Mouse (Mus musculus) right cerebral cortex, adult 18-20 months (tissue): ENCODE measurements around the gene Ddx19a.
"Not testable (repeated sequence)": the region's sequence is repeated elsewhere in the genome, so short reads cannot be mapped to it uniquely, and the experiment has no call there.

Experiments
- DNase-seq: peaks from one replicate; pipeline ENCODE4 v3.0.0; 2022; ENCODE audit warnings: mixed read lengths

Ddx19a gene

DNA sequence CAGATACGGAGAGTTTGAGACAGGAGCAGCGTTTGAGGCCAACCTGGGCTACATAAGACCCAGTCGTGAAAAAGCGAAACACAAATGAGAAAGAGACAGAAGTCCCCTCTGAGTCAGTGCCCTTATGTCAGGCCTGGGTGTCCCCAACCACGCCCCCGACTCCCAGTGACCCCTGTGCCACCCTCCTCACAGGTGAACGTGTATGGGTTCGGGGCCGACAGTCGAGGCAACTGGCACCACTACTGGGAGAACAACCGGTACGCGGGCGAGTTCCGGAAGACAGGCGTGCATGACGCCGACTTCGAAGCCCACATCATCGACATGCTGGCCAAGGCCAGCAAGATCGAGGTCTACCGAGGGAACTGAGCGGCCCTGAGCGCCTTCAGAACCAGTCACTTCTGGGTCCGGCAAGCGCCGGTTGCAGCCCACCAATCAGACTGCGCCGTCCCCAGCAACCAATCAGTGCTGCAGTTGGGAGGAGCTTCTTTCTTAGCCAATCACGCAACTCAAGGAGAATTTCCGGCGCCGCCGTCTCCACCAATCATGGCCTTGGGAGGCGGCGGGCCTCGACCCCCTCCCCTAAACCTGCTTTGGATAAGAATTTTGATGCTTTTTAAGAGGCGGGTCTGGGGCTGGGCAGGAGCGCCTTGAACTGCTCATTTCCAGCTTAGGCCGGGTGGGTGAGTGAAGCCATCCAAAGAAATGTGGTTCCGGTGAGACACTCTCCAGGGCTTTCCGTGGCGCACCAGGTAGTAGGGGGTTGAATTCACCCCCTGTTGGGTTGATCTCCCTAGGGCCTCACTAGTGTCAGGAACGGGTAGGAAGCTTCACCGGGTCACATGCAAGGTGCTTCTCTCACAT is 27.5 kb downstream of the Ddx19a start:
- DNase-seq: peak; percentile 95

GRCm38 (mm10) chr8:110967326-110967725 is 30.3 kb downstream of the Ddx19a start:
- DNase-seq: peak; percentile 37

DNA sequence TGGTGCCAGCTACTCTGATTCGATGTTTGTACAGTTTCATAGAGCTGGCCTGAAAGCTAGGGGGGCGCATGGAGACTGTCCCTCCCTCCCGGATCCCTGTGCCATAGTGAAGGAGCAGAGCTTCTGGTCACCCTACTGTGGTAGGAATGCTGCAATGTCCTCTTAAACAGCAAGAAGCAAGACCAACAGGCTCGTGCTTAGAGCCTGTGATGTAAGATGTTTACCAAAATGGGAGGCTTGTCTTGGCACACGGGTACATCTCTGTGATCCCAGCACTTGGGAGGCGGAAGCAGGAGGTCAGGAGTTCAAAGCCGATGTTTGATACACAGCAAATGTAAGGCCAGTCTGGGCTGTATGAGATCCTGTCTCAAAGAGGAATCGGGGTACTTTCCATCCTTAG is 31.0 kb downstream of the Ddx19a start:
- no peak for DNase-seq

DNA sequence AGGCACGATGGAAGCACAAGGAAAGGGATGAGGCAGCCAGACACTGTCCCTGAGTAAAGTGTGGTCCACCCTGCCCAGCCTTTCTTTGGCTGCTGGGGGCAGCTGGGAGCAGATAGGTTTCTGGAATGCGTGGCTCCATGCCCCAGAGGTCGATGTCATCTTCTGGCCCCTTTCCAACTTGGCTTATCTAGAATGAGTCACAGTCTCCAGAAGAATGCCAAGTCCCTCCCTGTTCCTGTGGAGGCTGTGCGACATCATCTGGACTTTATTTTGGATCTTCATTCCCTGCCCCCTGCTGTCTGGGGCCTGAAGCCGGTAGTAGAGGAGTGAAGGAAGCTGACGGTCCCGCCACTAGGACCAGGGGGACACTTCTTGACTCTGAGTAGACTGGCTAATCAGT is 32.0 kb downstream of the Ddx19a start:
- DNase-seq: peak; percentile 73

DNA sequence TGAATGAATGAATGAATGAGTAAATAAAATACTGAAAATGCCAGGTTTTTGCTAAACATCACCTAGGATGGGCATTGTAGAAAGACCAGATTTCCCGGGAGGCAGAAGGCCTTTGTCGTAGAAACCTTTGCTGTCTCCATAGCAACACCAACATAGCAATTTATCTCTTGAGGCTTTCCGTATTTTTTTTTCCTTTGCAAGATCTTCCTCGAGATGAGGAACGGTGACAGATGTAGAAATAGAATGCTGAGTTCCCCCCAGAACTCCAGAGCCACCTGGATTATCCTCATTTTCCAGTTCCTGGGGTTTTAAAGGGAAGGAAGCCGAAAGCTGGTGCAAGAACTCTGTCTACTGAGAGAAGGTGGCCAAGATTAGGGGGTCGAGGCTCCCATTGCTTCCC is 32.9 kb downstream of the Ddx19a start:
- DNase-seq: no peak

DNA sequence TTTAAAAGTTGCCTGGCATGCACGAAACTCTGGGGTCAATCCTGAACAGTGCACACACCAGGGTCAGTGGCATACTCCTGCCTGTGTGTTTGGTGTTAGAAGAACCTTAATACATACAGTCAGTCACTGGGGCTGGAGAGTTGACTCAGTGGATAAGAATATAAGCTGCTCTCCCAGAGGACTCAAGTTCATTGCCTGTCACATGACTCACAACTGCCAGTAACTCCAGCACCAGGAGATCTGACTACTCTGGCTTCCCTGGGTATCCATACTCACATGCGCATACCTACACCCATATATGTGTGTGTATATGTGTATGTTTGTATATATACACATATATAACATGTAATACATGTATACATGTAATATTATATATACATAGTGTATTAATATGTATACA is 34.5 kb downstream of the Ddx19a start:
- DNase-seq: no peak

- DNase-seq: no peak
Observed at GRCm38 (mm10) chr8:110959906-110960305, 37.7 kb downstream of the Ddx19a start.

- DNase-seq: peak; percentile 35
Observed at GRCm38 (mm10) chr8:110959071-110959780, 38.4 kb downstream of the Ddx19a start.

DNA sequence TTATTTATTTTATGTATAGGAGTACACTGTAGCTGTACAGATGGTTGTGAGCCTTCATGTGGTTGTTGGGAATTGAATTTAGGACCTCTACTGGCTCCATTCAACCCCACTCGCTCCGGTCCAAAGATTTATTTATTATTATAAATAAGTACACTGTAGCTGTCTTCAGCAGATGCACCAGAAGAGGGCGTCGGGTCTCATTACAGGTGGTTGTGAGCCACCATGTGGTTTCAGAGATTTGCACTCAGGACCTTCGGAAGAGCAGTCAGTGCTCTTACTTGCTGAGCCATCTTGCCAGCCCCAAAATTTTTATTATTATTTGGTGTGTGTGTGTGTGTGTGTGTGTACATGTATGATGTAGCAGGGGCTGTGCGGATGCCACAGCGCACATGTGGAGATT is 39.0 kb downstream of the Ddx19a start:
- DNase-seq: not testable (repeated sequence)

GRCm38 (mm10) chr8:110958135-110958534 is 39.5 kb downstream of the Ddx19a start:
- DNase-seq: no peak

DNA sequence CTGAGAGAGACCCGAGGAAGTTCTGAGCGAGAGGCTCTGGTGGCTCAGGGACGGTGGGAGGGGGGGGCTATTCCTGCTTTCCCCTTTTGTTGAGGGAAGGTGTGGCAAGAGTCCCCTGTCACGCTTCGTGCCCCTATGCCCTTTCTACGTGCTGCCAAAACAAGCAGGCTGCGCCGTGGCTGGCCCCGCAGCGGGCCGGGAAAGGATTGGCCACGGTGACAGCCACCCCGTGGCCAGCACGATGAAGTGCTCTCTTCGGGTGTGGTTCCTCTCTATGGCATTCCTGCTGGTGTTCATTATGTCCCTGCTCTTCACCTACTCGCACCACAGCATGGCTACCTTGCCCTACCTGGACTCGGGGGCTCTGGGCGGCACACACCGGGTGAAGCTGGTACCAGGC is 40.1 kb downstream of the Ddx19a start:
- no peak for DNase-seq

DNA sequence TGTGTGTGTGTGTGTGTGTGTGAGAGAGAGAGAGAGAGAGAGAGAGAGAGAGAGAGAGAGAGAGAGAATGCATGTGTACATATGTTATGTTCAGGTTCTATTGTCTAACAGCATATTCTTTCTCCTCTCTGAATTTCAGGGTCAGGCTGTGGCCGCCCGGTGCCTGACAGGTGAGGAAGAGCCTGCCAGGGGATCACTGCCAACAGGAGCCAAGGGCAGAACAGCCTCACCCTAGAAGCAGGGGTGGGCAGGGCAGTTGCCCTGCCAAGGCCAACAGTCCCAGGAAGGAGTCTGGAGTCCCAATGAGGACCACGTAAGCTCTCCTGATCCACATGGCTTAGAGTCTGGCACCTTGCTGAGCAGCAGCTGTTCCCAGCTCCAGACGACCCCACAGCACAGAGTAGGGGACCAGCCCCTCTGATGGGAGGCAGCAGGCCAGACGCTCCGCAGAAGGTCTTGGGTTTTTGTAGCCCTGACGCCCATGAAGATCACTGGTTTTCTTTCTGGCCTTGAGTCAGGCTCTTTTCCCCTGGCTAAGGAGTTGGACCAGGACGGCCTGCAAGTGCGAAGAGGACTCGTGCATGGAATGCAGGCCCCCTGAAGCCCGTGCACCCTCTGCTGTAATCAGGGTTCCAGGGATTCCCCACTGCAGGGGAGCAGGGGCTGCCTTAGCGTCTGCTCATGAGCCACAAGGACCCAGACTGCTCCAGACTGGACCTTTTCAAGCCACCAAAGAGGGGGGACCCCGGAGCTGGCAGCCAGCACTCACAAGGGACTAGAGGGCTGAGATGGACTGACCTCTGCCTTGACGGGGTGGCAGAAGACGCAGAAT is 40.8 kb downstream of the Ddx19a start:
- no peak for DNase-seq

- no peak for DNase-seq
Observed at GRCm38 (mm10) chr8:110954776-110955175, 42.8 kb downstream of the Ddx19a start.

DNA sequence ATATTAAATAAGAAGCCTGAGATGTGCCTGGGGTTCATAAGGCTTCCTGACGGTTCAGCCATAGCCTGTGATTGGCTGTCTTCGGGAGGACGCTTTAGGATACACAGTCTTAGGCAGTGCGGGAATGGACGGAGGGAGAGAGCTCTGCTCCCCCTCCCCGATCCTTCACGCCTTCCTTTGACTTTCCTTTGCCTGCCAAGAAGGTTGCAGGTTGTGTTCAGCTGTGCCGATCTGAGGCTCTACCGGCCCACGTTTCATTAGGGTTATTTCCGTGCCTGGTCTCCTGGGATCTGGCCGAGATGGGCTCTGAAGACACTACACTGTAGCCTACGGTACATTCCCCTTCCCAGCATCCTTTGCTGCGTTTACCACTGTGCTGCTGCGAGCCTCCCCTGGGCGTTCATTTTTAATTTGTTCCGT is 47.5 kb downstream of the Ddx19a start:
- peak; percentile 57 for DNase-seq

- no peak for DNase-seq
Observed at GRCm38 (mm10) chr8:110945716-110946115, 51.9 kb downstream of the Ddx19a start.

DNA sequence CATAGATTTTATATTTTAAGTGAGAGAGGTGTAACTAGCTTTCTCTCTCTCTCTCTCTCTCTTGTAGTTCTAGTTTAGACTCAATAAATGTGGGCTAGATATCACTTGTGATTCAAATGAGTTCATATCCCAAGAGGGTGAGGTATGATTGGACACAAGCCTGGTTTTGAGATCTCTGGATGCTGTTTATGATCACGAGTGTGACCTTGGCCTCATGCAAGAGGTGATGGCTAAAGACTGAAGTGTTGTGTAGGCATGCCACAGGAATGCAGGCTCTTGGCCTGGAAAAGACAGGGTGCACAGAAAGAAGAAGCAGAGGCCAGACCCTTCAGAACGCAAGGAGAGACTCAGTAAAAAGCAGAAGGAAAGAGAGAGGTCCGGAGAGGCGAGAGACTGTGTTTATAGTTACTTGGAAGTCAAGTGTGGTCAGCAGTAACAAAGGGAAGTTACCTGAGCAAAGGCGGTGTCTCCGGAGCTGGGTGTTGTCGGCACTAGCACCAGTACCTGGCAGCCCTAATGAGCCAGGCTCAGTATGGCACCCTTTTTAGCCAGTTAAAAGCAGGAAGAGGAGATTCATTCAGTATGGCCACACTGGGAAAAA is 53.2 kb downstream of the Ddx19a start:
- DNase-seq: no peak

- no peak for DNase-seq
Observed at GRCm38 (mm10) chr8:110941453-110941948, 56.1 kb downstream of the Ddx19a start.

GRCm38 (mm10) chr8:110940682-110941452 is 56.7 kb downstream of the Ddx19a start:
- DNase-seq: no peak

DNA sequence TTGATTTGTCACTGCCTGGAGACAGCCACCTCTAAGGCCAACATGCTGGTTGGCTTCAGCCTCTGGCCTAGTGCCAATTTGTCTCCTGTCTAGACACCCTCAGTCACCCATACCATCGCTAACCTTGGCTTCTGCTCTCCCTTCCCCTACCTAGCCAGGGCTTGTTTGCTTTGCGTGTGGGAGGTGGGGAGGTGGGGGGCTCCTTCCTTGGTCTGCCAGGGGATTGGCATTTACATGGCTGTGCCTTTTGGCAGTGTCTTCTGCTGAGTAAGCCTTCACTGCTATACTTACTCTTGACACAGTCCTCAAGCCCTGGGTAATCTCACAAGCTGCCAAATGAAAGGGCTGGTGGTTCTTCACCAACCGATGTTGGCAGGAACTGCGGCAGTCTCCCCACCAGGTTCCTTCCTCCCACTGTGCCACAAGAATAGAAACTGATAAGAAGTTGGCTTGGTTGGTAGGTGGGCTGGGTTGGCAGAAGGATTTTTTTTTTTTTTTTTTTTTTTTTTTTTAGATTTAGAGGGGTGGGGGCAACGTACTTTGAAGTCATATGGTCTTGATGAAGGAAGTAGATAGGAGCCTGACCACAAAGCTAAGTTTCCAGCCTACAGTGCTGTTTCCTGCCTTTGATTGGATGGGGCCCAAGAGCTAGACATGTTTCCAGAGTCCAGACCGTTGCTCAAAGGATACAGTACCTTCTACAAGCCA is 58.6 kb downstream of the Ddx19a start:
- DNase-seq: peak; percentile 78

- DNase-seq: peak; percentile 67
Observed at GRCm38 (mm10) chr8:110936217-110936616, 61.4 kb downstream of the Ddx19a start.

DNA sequence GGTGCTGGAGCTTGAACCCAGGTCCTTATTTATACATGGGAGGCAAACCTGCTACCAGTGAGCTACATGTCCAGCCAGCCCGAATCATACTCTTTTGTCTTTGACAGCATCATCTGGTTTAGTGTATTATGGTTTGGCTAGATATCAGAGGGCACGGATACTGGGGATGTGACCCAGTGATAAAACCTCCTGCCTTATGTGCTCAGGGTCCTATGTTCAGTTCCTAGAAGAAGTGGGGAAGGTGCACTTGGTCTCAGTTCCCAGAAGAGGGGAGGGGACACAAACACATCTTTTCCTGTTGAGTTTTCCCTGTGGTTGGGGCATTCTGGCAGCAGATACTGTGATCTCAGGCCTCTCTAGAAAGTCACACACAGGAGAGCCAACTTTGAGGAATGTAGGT is 64.3 kb downstream of the Ddx19a start:
- DNase-seq: no peak
